Mouse (Mus musculus) ES-Bruce4 (cell line): ENCODE measurements around the gene Rnf157. TPM values are rescaled to one million over a fixed set of nuclear protein-coding genes. Genes with fewer than 3 reads are reported as not detected.

ENCODE experiments used
- H3K27ac ChIP-seq: 2 replicates; pipeline ENCODE4 v1.5.1; 2012; ENCODE audit warnings: low read length, inconsistent platforms; ENCODE audit not compliant: insufficient read depth
- H3K27me3 ChIP-seq: 2 replicates; pipeline ENCODE4 v1.6.1; 2012; ENCODE audit warnings: mild to moderate bottlenecking, low read length, inconsistent platforms; ENCODE audit not compliant: control insufficient read depth, poor library complexity, insufficient read depth, severe bottlenecking
- H3K36me3 ChIP-seq: 2 replicates; pipeline ENCODE4 v1.6.1; 2012; ENCODE audit warnings: inconsistent platforms, mild to moderate bottlenecking, low read length, moderate library complexity; ENCODE audit not compliant: control insufficient read depth, poor library complexity, insufficient read depth, severe bottlenecking
- H3K4me1 ChIP-seq: one replicate; pipeline ENCODE4 v1.8.1; 2011; ENCODE audit warnings: low read length; ENCODE audit not compliant: control insufficient read depth, insufficient read depth
- H3K4me3 ChIP-seq: 2 replicates; pipeline ENCODE4 v1.5.1; 2011; ENCODE audit warnings: low read depth, mild to moderate bottlenecking, low read length
- H3K9ac ChIP-seq: 2 replicates; pipeline ENCODE4 v1.6.1; 2012; ENCODE audit warnings: low read depth, mild to moderate bottlenecking, inconsistent platforms; ENCODE audit not compliant: poor library complexity, severe bottlenecking
- H3K9me3 ChIP-seq: replicated peaks from 2 replicates; pipeline ENCODE4 v1.6.1; 2012; ENCODE audit warnings: mild to moderate bottlenecking, low read length, inconsistent platforms; ENCODE audit not compliant: control insufficient read depth, poor library complexity, insufficient read depth, severe bottlenecking
- CTCF ChIP-seq: IDR thresholded peaks from one replicate; pipeline ENCODE4 v1.8.1; 2011; ENCODE audit warnings: low read depth, low read length
- EP300 ChIP-seq: IDR thresholded peaks from 2 replicates; pipeline ENCODE4 v1.6.1; 2011; ENCODE audit warnings: low read depth, low read length; ENCODE audit not compliant: insufficient read depth
- POLR2A ChIP-seq: IDR thresholded peaks from one replicate; pipeline ENCODE4 v1.8.1; 2011; ENCODE audit warnings: low read length; ENCODE audit not compliant: insufficient read depth
- polyA plus RNA-seq: library from polyadenylated mRNA; stranded (reverse); fragments of >200 nt; gene quantifications from 2 replicates; pipeline ENCODE4 v1.2.4, GENCODE M21; 2011; ENCODE audit warnings: low read depth; ENCODE audit not compliant: missing spikeins, insufficient read depth, insufficient read length

Rnf157 gene
- polyA plus RNA-seq, 1 experiment = 23.1 TPM

GRCm38 (mm10) chr11:116337000-116337399 is 75.8 kb downstream of the Rnf157 start:
- Histone ChIP-seq H3K4me3 (no peak overlapping the region), H3K9ac (no peak overlapping the region), H3K4me1 (peaks cover 2% of the 10 kb centered on the region), H3K27me3 (no peaks in the 10 kb centered on the region), H3K36me3 (no peaks in the 10 kb centered on the region), H3K9me3 (no peaks in the 10 kb centered on the region), H3K27ac (no peak overlapping the region)
- no peak for TF ChIP-seq CTCF
- no peak for TF ChIP-seq EP300
- no peak for TF ChIP-seq POLR2A

- Histone ChIP-seq H3K27me3 (no peaks in the 10 kb centered on the region), H3K27ac (no peak overlapping the region), H3K9me3 (no peaks in the 10 kb centered on the region), H3K36me3 (no peaks in the 10 kb centered on the region), H3K4me3 (no peak overlapping the region), H3K9ac (no peak overlapping the region), H3K4me1 (peaks cover 2% of the 10 kb centered on the region)
- TF ChIP-seq EP300 = no peak
- no peak for TF ChIP-seq POLR2A
- no peak for TF ChIP-seq CTCF
These were observed 76.4 kb downstream of the Rnf157 start for GRCm38 (mm10) chr11:116336393-116336792.

GRCm38 (mm10) chr11:116335244-116336036 is 77.4 kb downstream of the Rnf157 start, which contains the start of gene Foxj1:
TSS of gene Foxj1 (minus strand) at chr11:116335399.
- Histone ChIP-seq H3K36me3 (no peaks in the 10 kb centered on the region), H3K27ac (no peak within 1 kb of the TSS), H3K4me3 (peak within 1 kb of the TSS; percentile 48), H3K9ac (peak within 1 kb of the TSS; percentile 61), H3K27me3 (no peaks in the 10 kb centered on the region), H3K4me1 (peaks cover 2% of the 10 kb centered on the region), H3K9me3 (no peaks in the 10 kb centered on the region)
- no peak for TF ChIP-seq POLR2A
- peak; percentile 32 for TF ChIP-seq CTCF

- H3K27me3 ChIP-seq = no peaks in the 10 kb centered on the region
- H3K4me1 ChIP-seq = peaks cover 7% of the 10 kb centered on the region
- no peak overlapping the region for H3K27ac ChIP-seq
These were observed 78.4 kb downstream of the Rnf157 start for GRCm38 (mm10) chr11:116334417-116334782.

DNA sequence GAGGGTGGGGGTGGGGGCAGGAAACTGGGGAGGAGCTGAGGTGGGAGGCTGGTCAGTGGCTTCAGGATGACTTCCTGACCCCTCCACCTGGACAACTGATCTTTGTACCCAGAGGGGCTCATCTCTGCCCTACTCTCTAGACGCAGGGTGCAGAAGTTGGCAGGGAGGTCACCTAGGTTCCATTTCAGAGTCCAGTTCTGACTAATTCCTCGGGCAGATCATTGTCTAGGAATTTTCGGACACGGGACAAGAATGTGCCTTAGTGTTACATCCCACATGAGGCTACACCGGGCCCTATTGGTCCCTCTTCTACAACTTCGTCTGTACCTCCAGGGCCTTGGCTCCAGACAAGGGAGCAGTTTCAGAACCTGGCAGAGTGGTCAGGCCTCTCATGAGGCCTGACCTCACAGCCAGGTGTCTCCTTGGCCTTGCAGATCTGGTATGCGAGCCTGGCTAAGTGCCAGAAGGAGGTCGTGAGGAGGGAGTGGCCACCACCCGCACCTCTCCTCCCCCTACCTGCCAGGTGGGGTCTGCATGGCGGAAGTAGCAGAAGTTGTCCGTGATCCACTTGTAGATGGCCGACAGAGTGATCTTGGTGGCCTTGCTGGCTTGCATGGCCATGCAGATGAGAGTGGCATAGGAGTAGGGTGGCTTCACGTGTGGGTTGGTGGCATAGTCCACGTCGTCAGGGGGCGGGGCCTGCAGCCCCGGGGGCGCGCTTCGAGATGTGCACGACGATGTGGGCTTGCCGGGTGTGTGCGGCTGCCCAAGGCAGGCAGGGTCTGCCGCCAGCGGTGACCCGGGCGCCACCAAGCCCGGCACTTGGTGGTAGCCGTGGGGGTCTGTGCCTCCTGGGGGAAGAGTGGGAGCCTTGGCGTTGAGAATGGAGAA is 79.1 kb downstream of the Rnf157 start:
- H3K4me3 ChIP-seq = peak overlapping the region; percentile 33
- H3K9ac ChIP-seq = peak overlapping the region; percentile 44
- peaks cover 10% of the 10 kb centered on the region for H3K4me1 ChIP-seq
- no peak overlapping the region for H3K27ac ChIP-seq
- no peaks in the 10 kb centered on the region for H3K36me3 ChIP-seq
- H3K27me3 ChIP-seq = no peaks in the 10 kb centered on the region
- no peaks in the 10 kb centered on the region for H3K9me3 ChIP-seq
- TF ChIP-seq EP300 (no peak; the same call in 1 of the 2 replicates), CTCF (no peak), POLR2A (no peak)

More at GRCm38 (mm10) chr11:116334417-116334782, 78.4 kb downstream of the Rnf157 start:
- no peaks in the 10 kb centered on the region for H3K36me3 ChIP-seq
- H3K9ac ChIP-seq = peak overlapping the region; percentile 44
- peak overlapping the region; percentile 33 for H3K4me3 ChIP-seq
- no peak for TF ChIP-seq CTCF
- no peak for TF ChIP-seq EP300
- no peak for TF ChIP-seq POLR2A
- no peaks in the 10 kb centered on the region for H3K9me3 ChIP-seq

DNA sequence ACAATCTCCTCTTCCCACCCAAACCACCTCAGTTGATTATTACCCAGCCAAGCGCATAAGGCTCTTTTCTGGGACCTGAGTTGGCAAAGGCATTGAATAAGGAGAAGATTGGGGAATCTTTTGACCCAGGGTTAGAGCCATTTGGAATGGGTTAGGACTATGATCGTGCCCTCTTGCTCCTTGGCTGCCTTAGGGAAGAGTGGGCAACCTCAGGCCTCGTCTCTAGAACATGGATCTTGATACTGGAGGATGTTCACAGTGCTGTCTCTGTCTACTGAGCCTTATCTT is 79.9 kb downstream of the Rnf157 start:
- Histone ChIP-seq H3K4me3 (no peak overlapping the region), H3K36me3 (no peaks in the 10 kb centered on the region), H3K9me3 (no peaks in the 10 kb centered on the region), H3K27me3 (no peaks in the 10 kb centered on the region), H3K9ac (no peak overlapping the region), H3K4me1 (peaks cover 13% of the 10 kb centered on the region), H3K27ac (no peak overlapping the region)
- TF ChIP-seq CTCF (no peak), EP300 (no peak), POLR2A (no peak)
